Mouse (Mus musculus) E14TG2a.4 (cell line): ENCODE measurements around the gene Pgm5.

ENCODE experiments used
- CTCF ChIP-seq: conservative IDR thresholded peaks from 2 replicates; pipeline ENCODE4 v1.5.1; 2014; ENCODE audit warnings: low read length
- NANOG ChIP-seq: IDR thresholded peaks from 2 replicates; pipeline ENCODE4 v1.6.1; 2014; ENCODE audit warnings: borderline replicate concordance, low read length, mixed read lengths

- no peak for TF ChIP-seq CTCF
- TF ChIP-seq NANOG = no peak
Observed at GRCm38 (mm10) chr19:24648016-24648415, 213.6 kb downstream of the Pgm5 start.
